Mouse (Mus musculus): ENCODE data around the gene Mrm2. TPM values are rescaled to one million over a fixed set of nuclear protein-coding genes. Genes with fewer than 3 reads are reported as not detected.

Mrm2 gene
- polyA plus RNA-seq (2015; fragmentation: Nextera tagmentation; extraction: Ambion mirVana): 18.3 and 19.6 TPM in 2 replicates

- under 1% methylated on average over 39 of the region's 39 CpGs for WGBS
Measured at GRCm38 (mm10) chr5:140331615-140332512, at the start of gene Mrm2. Gene Mrm2, minus strand, starts transcription at chr5:140331898.

GRCm38 (mm10) chr5:140381156-140381555, 49.5 kb upstream of the Mrm2 start:
- Histone ChIP-seq H3K27me3 (replicated peaks; ENCODE audit: control insufficient read depth, insufficient read depth, low read length) (no peaks in the 10 kb centered on the region), H3K9ac (ENCODE audit: low read depth, low read length) (no peak overlapping the region), H3K4me1 (ENCODE audit: control insufficient read depth, insufficient read depth, low read length) (peaks cover 7% of the 10 kb centered on the region), H3K4me3 (ENCODE audit: low read length) (no peak overlapping the region), H3K36me3 (ENCODE audit: control insufficient read depth, insufficient read depth, low read length) (no peaks in the 10 kb centered on the region), H3K9me3 (ENCODE audit: control insufficient read depth, low read length) (no peaks in the 10 kb centered on the region), H3K27ac (ENCODE audit: low read length) (no peak overlapping the region), H3K4me2 (ENCODE audit: low read depth, low read length) (no peak overlapping the region)
- WGBS: 88% methylated on average over 7 of the region's 7 CpGs
- ATAC-seq: no peak

More at GRCm38 (mm10) chr5:140331615-140332512, at the start of gene Mrm2:
- Histone ChIP-seq H3K36me3 (ENCODE audit: control insufficient read depth, insufficient read depth, low read length) (peaks cover 10% of the 10 kb centered on the region), H3K27ac (ENCODE audit: low read length) (peak within 1 kb of the TSS; percentile 91), H3K4me1 (ENCODE audit: control insufficient read depth, insufficient read depth, low read length) (peaks cover 10% of the 10 kb centered on the region), H3K4me3 (ENCODE audit: low read length) (peak within 1 kb of the TSS; percentile 75), H3K9ac (ENCODE audit: low read depth, low read length) (peak within 1 kb of the TSS; percentile 81), H3K4me2 (ENCODE audit: low read depth, low read length) (peak within 1 kb of the TSS; percentile 88), H3K27me3 (replicated peaks; ENCODE audit: control insufficient read depth, insufficient read depth, low read length) (no peaks in the 10 kb centered on the region), H3K9me3 (ENCODE audit: control insufficient read depth, low read length) (no peaks in the 10 kb centered on the region)
- peak; percentile 87 for ATAC-seq

- ATAC-seq: no peak
- WGBS: 82% methylated on average over 6 of the region's 6 CpGs
- Histone ChIP-seq H3K9ac (ENCODE audit: low read depth, low read length) (no peak overlapping the region), H3K27me3 (replicated peaks; ENCODE audit: control insufficient read depth, insufficient read depth, low read length) (no peaks in the 10 kb centered on the region), H3K4me2 (ENCODE audit: low read depth, low read length) (no peak overlapping the region), H3K9me3 (ENCODE audit: control insufficient read depth, low read length) (no peaks in the 10 kb centered on the region), H3K27ac (ENCODE audit: low read length) (no peak overlapping the region), H3K4me1 (ENCODE audit: control insufficient read depth, insufficient read depth, low read length) (peaks cover 7% of the 10 kb centered on the region), H3K4me3 (ENCODE audit: low read length) (no peak overlapping the region), H3K36me3 (ENCODE audit: control insufficient read depth, insufficient read depth, low read length) (no peaks in the 10 kb centered on the region)
Measured at GRCm38 (mm10) chr5:140379299-140379698, 47.6 kb upstream of the Mrm2 start.

- H3K9ac ChIP-seq (ENCODE audit: low read depth, low read length): no peak overlapping the region
- no peak for ATAC-seq
- WGBS: 87% methylated on average over 6 of the region's 6 CpGs
- H3K4me2 ChIP-seq (ENCODE audit: low read depth, low read length): no peak overlapping the region
- no peaks in the 10 kb centered on the region for H3K4me1 ChIP-seq (ENCODE audit: control insufficient read depth, insufficient read depth, low read length)
- H3K9me3 ChIP-seq (ENCODE audit: control insufficient read depth, low read length): no peaks in the 10 kb centered on the region
- H3K27ac ChIP-seq (ENCODE audit: low read length): no peak overlapping the region
- H3K27me3 ChIP-seq (replicated peaks; ENCODE audit: control insufficient read depth, insufficient read depth, low read length): no peaks in the 10 kb centered on the region
- H3K36me3 ChIP-seq (ENCODE audit: control insufficient read depth, insufficient read depth, low read length): no peaks in the 10 kb centered on the region
- no peak overlapping the region for H3K4me3 ChIP-seq (ENCODE audit: low read length)
Measured at GRCm38 (mm10) chr5:140378121-140378853, 46.6 kb upstream of the Mrm2 start.

GRCm38 (mm10) chr5:140375249-140375829, 43.6 kb upstream of the Mrm2 start:
- Histone ChIP-seq H3K27me3 (replicated peaks; ENCODE audit: control insufficient read depth, insufficient read depth, low read length) (no peaks in the 10 kb centered on the region), H3K4me1 (ENCODE audit: control insufficient read depth, insufficient read depth, low read length) (peaks cover 5% of the 10 kb centered on the region), H3K27ac (ENCODE audit: low read length) (no peak overlapping the region), H3K36me3 (ENCODE audit: control insufficient read depth, insufficient read depth, low read length) (no peaks in the 10 kb centered on the region), H3K9me3 (ENCODE audit: control insufficient read depth, low read length) (no peaks in the 10 kb centered on the region), H3K4me3 (ENCODE audit: low read length) (no peak overlapping the region), H3K4me2 (ENCODE audit: low read depth, low read length) (no peak overlapping the region), H3K9ac (ENCODE audit: low read depth, low read length) (no peak overlapping the region)
- 63% methylated on average over 4 of the region's 4 CpGs for WGBS
- ATAC-seq: no peak

GRCm38 (mm10) chr5:140374226-140374625, 42.5 kb upstream of the Mrm2 start:
- ATAC-seq: no peak
- no peaks in the 10 kb centered on the region for H3K9me3 ChIP-seq (ENCODE audit: control insufficient read depth, low read length)
- no peaks in the 10 kb centered on the region for H3K36me3 ChIP-seq (ENCODE audit: control insufficient read depth, insufficient read depth, low read length)
- WGBS: 39% methylated on average over 3 of the region's 3 CpGs
- no peaks in the 10 kb centered on the region for H3K27me3 ChIP-seq (replicated peaks; ENCODE audit: control insufficient read depth, insufficient read depth, low read length)
- H3K27ac ChIP-seq (ENCODE audit: low read length): no peak overlapping the region
- no peak overlapping the region for H3K4me3 ChIP-seq (ENCODE audit: low read length)
- H3K4me2 ChIP-seq (ENCODE audit: low read depth, low read length): no peak overlapping the region
- no peak overlapping the region for H3K9ac ChIP-seq (ENCODE audit: low read depth, low read length)
- peaks cover 8% of the 10 kb centered on the region for H3K4me1 ChIP-seq (ENCODE audit: control insufficient read depth, insufficient read depth, low read length)

GRCm38 (mm10) chr5:140373711-140374110, 42.0 kb upstream of the Mrm2 start:
- 77% methylated on average over 2 of the region's 2 CpGs for WGBS
- ATAC-seq: no peak
- Histone ChIP-seq H3K4me1 (ENCODE audit: control insufficient read depth, insufficient read depth, low read length) (peaks cover 8% of the 10 kb centered on the region), H3K27ac (ENCODE audit: low read length) (no peak overlapping the region), H3K36me3 (ENCODE audit: control insufficient read depth, insufficient read depth, low read length) (no peaks in the 10 kb centered on the region), H3K4me3 (ENCODE audit: low read length) (no peak overlapping the region), H3K9me3 (ENCODE audit: control insufficient read depth, low read length) (no peaks in the 10 kb centered on the region), H3K9ac (ENCODE audit: low read depth, low read length) (no peak overlapping the region), H3K4me2 (ENCODE audit: low read depth, low read length) (no peak overlapping the region), H3K27me3 (replicated peaks; ENCODE audit: control insufficient read depth, insufficient read depth, low read length) (no peaks in the 10 kb centered on the region)

- Histone ChIP-seq H3K27ac (ENCODE audit: low read length) (no peak overlapping the region), H3K36me3 (ENCODE audit: control insufficient read depth, insufficient read depth, low read length) (no peaks in the 10 kb centered on the region), H3K9me3 (ENCODE audit: control insufficient read depth, low read length) (no peaks in the 10 kb centered on the region), H3K27me3 (replicated peaks; ENCODE audit: control insufficient read depth, insufficient read depth, low read length) (no peaks in the 10 kb centered on the region), H3K4me3 (ENCODE audit: low read length) (no peak overlapping the region), H3K9ac (ENCODE audit: low read depth, low read length) (no peak overlapping the region), H3K4me1 (ENCODE audit: control insufficient read depth, insufficient read depth, low read length) (peaks cover 8% of the 10 kb centered on the region), H3K4me2 (ENCODE audit: low read depth, low read length) (no peak overlapping the region)
- WGBS: 93% methylated on average over 3 of the region's 3 CpGs
- ATAC-seq: no peak
Measured at GRCm38 (mm10) chr5:140371671-140372070, 40.0 kb upstream of the Mrm2 start.

All from intestine, embryonic 16.5 days (tissue).